Mouse (Mus musculus) left cerebral cortex, adult 18-20 months (tissue): ENCODE measurements around the gene Gan. TPM values are rescaled to one million over a fixed set of nuclear protein-coding genes. Genes with fewer than 3 reads are reported as not detected.

Source experiments
- DNase-seq, 2 experiments: peaks; one replicate each; pipeline ENCODE4 v3.0.0; 2021 to 2022; ENCODE audit warnings: low spot score in 2 of 2, mixed read lengths in 1 of 2
- total RNA-seq, 2 experiments: library from RNA; stranded (reverse); gene quantifications; 2 replicates each; pipeline ENCODE4 v1.2.3; 2021

Gan gene
- total RNA-seq, 2 experiments from 2014 or later: 17.9 to 18.4 TPM

- no peak for DNase-seq
Measured at GRCm38 (mm10) chr8:117156866-117157768, 818 bp upstream of the Gan start.

GRCm38 (mm10) chr8:117157769-117158091 is 205 bp upstream of the Gan start:
- peak; percentile 97 for DNase-seq

- no peak for DNase-seq
Measured at GRCm38 (mm10) chr8:117159031-117159430, 1.1 kb downstream of the Gan start.

- no peak for DNase-seq
Measured at GRCm38 (mm10) chr8:117164912-117165311, 7.0 kb downstream of the Gan start.

- DNase-seq: no peak
Measured at GRCm38 (mm10) chr8:117165542-117165941, 7.6 kb downstream of the Gan start.

- DNase-seq: no peak
Measured at GRCm38 (mm10) chr8:117166515-117166914, 8.6 kb downstream of the Gan start.

- no peak for DNase-seq
Measured at GRCm38 (mm10) chr8:117167243-117167883, 9.4 kb downstream of the Gan start.

GRCm38 (mm10) chr8:117168378-117168777 is 10.4 kb downstream of the Gan start:
- no peak for DNase-seq

GRCm38 (mm10) chr8:117171826-117172225 is 13.9 kb downstream of the Gan start:
- DNase-seq: no peak

- no peak for DNase-seq
Measured at GRCm38 (mm10) chr8:117172904-117173303, 15.0 kb downstream of the Gan start.

- DNase-seq: no peak
Measured at GRCm38 (mm10) chr8:117173690-117174089, 15.8 kb downstream of the Gan start.

GRCm38 (mm10) chr8:117174536-117174935 is 16.6 kb downstream of the Gan start:
- no peak for DNase-seq

GRCm38 (mm10) chr8:117176308-117176707 is 18.4 kb downstream of the Gan start:
- DNase-seq: no peak

- no peak for DNase-seq
Measured at GRCm38 (mm10) chr8:117177236-117177635, 19.3 kb downstream of the Gan start.

- no peak for DNase-seq
Measured at GRCm38 (mm10) chr8:117178039-117178438, 20.1 kb downstream of the Gan start.

- no peak for DNase-seq
Measured at GRCm38 (mm10) chr8:117178676-117179075, 20.7 kb downstream of the Gan start.

GRCm38 (mm10) chr8:117182746-117183145 is 24.8 kb downstream of the Gan start:
- no peak for DNase-seq

- no peak for DNase-seq
Measured at GRCm38 (mm10) chr8:117183664-117184377, 25.9 kb downstream of the Gan start.

- no peak for DNase-seq
Measured at GRCm38 (mm10) chr8:117194355-117194754, 36.4 kb downstream of the Gan start.

- DNase-seq: no peak
Measured at GRCm38 (mm10) chr8:117196593-117196992, 38.7 kb downstream of the Gan start.

GRCm38 (mm10) chr8:117197551-117197950 is 39.6 kb downstream of the Gan start:
- DNase-seq: no peak
